Mouse (Mus musculus) CH12.LX (cell line): ENCODE measurements around the gene Map6.

ENCODE experiments used
- BHLHE40 ChIP-seq: IDR thresholded peaks from 2 replicates; pipeline ENCODE4 v1.6.1; 2011; ENCODE audit warnings: mild to moderate bottlenecking, low read depth, low read length, improper control_type of control experiment
- CTCF ChIP-seq, 2 experiments: IDR thresholded peaks in 1 of 2; conservative IDR thresholded peaks in 1 of 2; 2 replicates each; pipeline ENCODE4 v1.5.1; 2011 to 2012; ENCODE audit warnings: low read depth in 2 of 2, low read length in 2 of 2, improper control_type of control experiment in 1 of 2, inconsistent platforms in 1 of 2, mild to moderate bottlenecking in 1 of 2, moderate library complexity in 1 of 2
- JUND ChIP-seq: conservative IDR thresholded peaks from 2 replicates; pipeline ENCODE4 v1.6.1; 2011; ENCODE audit warnings: low read depth, low read length, improper control_type of control experiment
- NELFE ChIP-seq: IDR thresholded peaks from 2 replicates; pipeline ENCODE4 v1.6.1; 2011; ENCODE audit warnings: low read depth, low read length, improper control_type of control experiment
- POLR2A ChIP-seq: IDR thresholded peaks from 2 replicates; pipeline ENCODE4 v1.6.1; 2011; ENCODE audit warnings: low read depth, mild to moderate bottlenecking, improper control_type of control experiment, low read length
- RAD21 ChIP-seq: IDR thresholded peaks from 2 replicates; pipeline ENCODE4 v1.6.1; 2011; ENCODE audit warnings: low read depth, mild to moderate bottlenecking, low read length, improper control_type of control experiment, moderate library complexity
- SMC3 ChIP-seq: IDR thresholded peaks from 2 replicates; pipeline ENCODE4 v1.6.1; 2011; ENCODE audit warnings: low read depth, low read length, improper control_type of control experiment
- USF1 ChIP-seq: IDR thresholded peaks from 2 replicates; pipeline ENCODE4 v1.6.1; 2014; ENCODE audit warnings: low read depth, mild to moderate bottlenecking, inconsistent platforms, low read length, improper control_type of control experiment
- ZC3H11A ChIP-seq: IDR thresholded peaks from 2 replicates; pipeline ENCODE4 v1.6.1; 2012; ENCODE audit warnings: low read depth, mild to moderate bottlenecking, inconsistent platforms, low read length, improper control_type of control experiment
- ZNF384 ChIP-seq: IDR thresholded peaks from 2 replicates; pipeline ENCODE4 v1.6.1; 2012; ENCODE audit warnings: low read depth, low read length, improper control_type of control experiment, inconsistent platforms

DNA sequence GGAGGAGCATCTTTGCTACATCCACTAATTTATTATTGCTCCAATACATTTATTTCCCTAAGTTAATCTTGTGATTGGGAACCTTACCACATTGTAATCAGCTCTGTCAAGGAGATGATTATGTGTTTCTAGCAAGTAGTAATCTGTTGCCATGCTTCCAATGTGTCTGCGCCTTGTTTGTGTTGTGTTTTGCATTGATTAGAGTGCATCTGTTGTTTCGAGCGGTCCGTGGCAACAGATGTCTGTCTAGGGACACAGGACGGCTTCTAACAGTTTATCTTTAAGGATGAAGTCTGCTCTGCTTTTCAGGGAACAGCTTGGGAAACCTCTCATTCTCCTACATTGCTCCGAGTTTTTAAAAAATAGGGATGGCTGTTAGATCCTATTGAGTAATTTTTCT lies 7.9 kb downstream of the Map6 start:
- TF ChIP-seq CTCF (conservative IDR thresholded peaks at IDR 0.05 in 1 of 2, IDR thresholded peaks at IDR 0.05 in 1 of 2; ENCODE audit: low read depth in 2 of 2, low read length in 2 of 2) (no peak), RAD21 (no peak), NELFE (no peak), SMC3 (no peak), POLR2A (no peak), JUND (no peak), ZC3H11A (no peak), BHLHE40 (no peak), ZNF384 (no peak), USF1 (no peak)
